Mouse (Mus musculus): Measurements from ENCODE around the gene Bcat2.

DNA sequence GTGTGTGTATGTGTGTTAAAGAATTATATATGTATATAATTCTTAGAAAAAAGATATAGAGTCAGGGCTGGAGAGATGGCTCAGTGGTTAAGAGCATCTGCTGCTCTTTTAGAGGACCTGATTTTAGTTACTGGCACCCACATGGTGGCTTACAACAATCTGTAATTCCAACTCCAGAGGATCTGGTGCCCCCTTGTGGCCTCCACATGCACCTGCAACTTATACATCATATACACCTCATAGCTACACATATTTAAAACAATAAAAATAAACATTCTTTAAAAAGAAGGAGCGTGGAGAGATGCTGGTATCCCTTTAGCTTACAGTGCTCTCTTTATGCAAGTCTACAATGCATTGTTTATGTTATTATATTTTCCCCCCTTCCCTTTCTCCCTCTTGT lies 25.4 kb upstream of the Bcat2 start:
- TF ChIP-seq GATA1 (IDR thresholded peaks at IDR 0.05; ENCODE audit: borderline replicate concordance, low read length): no peak
- TF ChIP-seq FLI1 (IDR thresholded peaks at IDR 0.05; ENCODE audit: low read length): no peak
